Mouse (Mus musculus) 3134 (cell line): ENCODE data around the gene Gm2974.
"Not testable (repeated sequence)": the region's sequence is repeated elsewhere in the genome, so short reads cannot be mapped to it uniquely, and the experiment has no call there.

ENCODE experiments used
- DNase-seq: peaks from one replicate; pipeline ENCODE4 v3.0.0-alpha.2; 2011; ENCODE audit warnings: low spot score; ENCODE audit not compliant: insufficient read length; ENCODE audit errors: extremely low read depth

Gm2974 gene

GRCm38 (mm10) chr14:4182491-4183210 is at the start of gene Gm2974:
Gene Gm2974, plus strand, starts transcription at chr14:4182576.
- DNase-seq, result not testable (repeated sequence)

GRCm38 (mm10) chr14:4141646-4142045 is 40.7 kb upstream of the Gm2974 start:
- not testable (repeated sequence) for DNase-seq

- not testable (repeated sequence) for DNase-seq
These were observed 17.6 kb upstream of the Gm2974 start, which contains the start of gene Gm3127 for GRCm38 (mm10) chr14:4164730-4165129. Gene Gm3127, plus strand, starts transcription at chr14:4165030.

DNA sequence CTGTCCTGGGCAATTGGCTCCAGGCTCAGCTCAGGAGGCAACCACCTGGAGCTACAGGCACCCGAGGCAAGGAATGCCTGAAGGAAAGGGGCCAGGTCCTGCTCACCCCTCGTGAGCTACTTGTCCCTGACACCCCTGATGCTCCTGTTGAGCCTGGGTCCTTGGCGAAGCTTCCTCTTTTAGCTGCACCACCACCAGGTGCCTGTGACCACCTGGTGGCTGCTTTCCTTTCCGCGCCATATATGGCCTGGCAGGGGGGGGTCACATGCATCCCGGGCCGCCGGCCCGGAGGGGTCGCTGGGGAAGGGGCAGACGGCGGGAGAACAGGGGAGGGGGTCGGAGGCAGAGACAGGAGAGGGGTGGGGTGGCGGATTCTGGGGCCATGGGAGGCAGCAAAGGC is 346 bp upstream of the Gm2974 start:
- DNase-seq, result not testable (repeated sequence)

DNA sequence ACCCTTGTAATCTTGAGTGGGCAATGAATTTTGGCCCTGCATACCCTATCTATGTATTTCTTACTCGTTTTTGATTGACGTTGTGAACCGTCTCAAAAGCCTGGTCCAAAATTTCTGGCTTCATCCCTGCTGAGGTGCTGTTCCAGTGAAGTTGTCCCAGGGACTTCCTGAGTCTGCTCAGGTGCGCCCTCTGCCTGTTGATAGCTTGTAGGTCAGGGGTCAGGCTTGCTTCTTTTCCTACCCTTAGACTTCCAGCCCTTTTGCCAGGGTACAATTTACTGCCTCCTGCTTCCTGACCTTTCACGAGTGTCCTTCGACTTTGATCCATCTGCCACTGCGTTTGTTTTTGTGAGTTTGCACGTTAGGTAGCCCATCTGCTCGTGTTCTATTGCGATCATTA is 999 bp downstream of the Gm2974 start:
- not testable (repeated sequence) for DNase-seq

DNA sequence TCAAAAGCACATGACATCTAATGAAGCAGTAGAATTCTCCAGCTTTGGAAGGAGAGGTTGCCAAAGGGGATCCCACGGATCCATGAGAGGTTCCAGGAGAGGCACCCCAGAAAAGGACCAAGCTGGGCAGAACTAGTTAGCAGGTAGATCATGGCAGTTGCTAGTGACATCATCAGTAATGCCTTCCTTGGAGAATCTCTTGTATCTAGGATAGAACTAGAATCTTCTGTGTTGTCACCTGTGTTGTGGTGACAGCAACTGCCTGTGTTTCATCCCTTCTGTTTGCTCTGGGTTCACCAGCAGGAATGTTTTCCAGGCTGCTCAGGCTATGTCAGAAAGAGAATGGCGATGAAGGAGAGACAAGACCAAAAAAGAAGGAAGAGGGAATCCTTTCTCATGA is 67.0 kb downstream of the Gm2974 start, which contains the start of gene Gm3138:
Gm3138 (plus strand) TSS at position 301 of the 400 bp plus-strand sequence.
- not testable (repeated sequence) for DNase-seq
